Mouse (Mus musculus): Measurements from ENCODE around the gene Prox1. TPM values are rescaled to one million over a fixed set of nuclear protein-coding genes. Genes with fewer than 3 reads are reported as not detected.

Gene Prox1
- polyA plus RNA-seq (2015; fragmentation: Illumina TruSeq; extraction: RNeasy Lipid Tissue Mini Kit (QIAGEN cat#74804); ENCODE audit: low read depth, low replicate concordance), result 9.5 TPM

GRCm38 (mm10) chr1:190169911-190170818 is at the start of gene Prox1:
Prox1 (minus strand) TSS chr1:190170714.

Other genes with a start within 250 kb of the Prox1 start
- gene Smyd2, start 248.4 kb downstream of the Prox1 start, polyA plus RNA-seq (2015; fragmentation: Illumina TruSeq; extraction: RNeasy Lipid Tissue Mini Kit (QIAGEN cat#74804); ENCODE audit: low read depth, low replicate concordance), result 79.4 TPM